Mouse (Mus musculus) spleen, embryonic (tissue): ENCODE measurements around the gene Nudt19.
"Not testable (repeated sequence)": the region's sequence is repeated elsewhere in the genome, so short reads cannot be mapped to it uniquely, and the experiment has no call there.

Experiments
- CTCF ChIA-PET: fragments of 350-600 bp; sonication (Branson Sonifier 250); formaldehyde crosslinking; loops from one replicate; lab custom pipeline; 2022; lab: Charles Lee

Gene Nudt19

DNA sequence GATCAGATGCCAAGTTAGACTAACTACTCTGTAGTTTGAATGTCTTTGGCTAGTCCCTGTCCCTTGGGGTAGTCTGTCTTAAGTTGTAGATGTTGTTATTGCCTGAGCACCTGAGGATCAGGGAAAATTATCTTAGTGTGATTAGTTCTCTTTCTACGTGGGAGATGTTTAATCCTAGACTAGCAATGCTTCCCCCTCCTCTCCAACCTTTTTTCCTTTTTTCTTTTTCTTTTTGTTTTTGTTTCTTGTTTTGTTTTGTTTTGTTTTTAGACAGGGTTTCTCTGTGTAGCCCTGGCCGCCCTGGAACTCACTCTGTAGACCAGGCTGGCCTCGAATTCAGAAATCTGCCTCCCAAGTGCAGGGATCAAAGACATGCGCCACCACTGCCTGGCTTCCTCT is at the start of gene Nudt19:
Gene Nudt19, minus strand, starts transcription at position 100 of the 399 bp plus-strand sequence.
- CTCF ChIA-PET, result interaction anchor here (0.5 to 0.6 kb wide), 2 partner anchors 16 to 49 kb away, joined by 3 to 8 read pairs; no protein-coding TSS in a partner anchor

DNA sequence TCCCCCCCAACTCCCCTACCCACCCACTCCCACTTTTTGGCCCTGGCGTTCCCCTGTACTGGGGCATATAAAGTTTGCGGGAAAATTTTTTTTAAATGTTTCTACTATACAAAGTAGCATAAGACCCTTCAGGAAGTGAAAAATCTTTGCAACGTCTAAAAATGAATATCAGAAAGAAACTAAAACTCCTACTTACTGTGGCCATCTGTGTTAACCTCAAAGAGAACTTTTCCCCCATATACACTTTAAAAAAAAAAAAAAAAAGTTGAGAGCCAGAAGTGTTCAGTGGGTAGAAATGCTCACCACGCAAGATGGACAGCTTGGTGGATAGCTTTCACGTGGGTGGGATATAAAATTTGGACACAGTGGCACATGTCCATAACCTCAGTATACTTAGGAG is 46.7 kb upstream of the Nudt19 start:
- CTCF ChIA-PET, result no interaction called here

DNA sequence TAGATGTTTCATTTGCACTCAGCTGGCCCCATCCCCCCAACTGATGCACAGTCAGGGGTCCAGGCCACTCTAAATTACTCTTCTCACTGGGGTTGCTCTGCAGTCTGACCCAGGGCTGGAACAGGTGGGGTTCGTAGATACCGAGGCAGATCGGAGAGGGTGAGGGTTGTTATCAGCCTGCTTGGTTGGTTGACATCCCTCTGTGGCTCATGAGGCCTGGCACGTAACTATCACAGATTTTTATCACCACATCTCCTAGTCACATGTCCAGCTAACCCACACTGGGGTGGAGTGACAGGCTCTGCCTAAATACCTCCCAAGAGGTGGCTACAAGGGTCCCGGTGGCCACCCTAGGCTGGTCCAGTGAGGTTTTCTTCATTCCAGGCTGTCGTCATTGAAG is 45.0 kb upstream of the Nudt19 start:
- CTCF ChIA-PET, result no interaction called here

DNA sequence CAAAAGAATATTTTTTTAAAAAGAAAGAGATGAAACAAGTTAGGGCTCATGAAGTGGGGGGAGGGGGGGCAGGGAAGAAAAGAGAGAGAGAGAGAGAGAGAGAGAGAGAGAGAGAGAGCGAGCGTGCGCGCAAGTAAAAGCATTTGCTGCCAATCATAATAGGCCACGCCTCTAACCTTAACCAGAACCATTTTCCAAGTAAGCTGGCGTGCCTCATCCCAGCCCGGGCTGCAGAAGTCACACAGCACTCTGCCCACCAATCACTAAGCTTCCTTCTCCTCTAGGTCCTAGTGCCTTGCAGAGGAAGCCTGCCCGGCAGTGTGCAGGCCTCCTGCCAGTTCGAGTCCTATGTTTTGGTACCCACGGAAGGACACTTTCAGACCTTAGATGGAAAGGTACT is 43.9 kb upstream of the Nudt19 start:
- CTCF ChIA-PET, result no interaction called here

DNA sequence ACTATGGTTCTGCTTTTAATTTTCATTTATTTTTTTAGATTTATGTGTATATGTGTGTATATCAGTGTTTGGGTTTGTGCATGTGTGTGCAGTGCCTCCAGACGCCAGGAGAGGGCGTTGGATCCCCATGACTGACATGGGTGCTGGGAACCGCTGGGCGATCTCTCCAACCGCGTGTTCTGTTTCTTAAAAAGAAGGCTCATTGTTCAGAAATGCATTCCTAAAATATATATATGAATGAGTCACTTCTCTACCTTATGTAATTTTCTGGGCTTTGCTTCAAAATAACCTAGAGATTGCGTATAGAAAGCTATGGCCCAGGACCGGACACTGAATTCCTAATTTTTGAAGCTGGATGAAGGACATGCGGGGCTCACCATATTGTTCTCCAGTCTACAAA is 43.4 kb upstream of the Nudt19 start:
- CTCF ChIA-PET, result no interaction called here

DNA sequence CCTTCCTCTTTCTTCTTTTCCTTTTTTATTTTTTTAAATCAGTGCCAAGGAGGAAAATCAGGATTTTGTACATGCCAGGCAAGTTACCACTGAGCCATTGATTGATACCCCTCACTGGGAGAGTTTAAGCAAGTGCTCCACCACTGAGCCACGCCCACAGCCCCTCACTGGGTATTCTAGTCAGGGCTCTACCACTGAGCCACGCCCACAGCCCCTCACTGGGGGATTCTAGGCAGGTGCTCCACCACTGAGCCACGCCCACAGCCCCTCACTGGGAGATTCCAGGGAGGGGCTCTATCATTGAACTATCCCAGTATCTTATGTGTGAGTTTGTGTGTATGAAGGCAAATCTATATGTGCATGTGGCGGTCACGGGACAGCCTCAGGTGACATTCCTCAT is 38.2 kb upstream of the Nudt19 start:
- CTCF ChIA-PET, result no interaction called here

DNA sequence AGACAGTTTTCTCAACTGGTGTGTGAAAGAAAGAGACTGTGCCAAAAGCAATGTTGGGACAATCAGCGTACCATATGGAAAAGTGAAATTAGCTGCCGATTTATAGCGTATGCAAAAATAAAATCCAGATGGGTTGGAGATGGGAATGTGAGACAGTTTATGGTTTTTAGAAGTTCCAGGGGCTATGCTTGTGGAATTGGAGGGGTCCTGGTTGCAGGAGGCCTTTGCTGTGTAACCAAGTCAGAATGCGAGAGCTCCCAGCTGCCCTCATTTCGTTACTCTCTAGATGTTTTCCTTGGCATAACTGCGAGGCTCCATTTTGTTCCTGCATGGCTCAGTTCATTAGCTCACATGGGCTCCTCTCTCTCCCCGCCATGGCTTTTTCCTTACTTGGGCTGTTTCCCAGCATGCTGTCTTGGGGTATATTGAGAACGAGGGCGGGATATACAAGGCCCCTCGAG is 34.7 kb upstream of the Nudt19 start:
- CTCF ChIA-PET, result no interaction called here

DNA sequence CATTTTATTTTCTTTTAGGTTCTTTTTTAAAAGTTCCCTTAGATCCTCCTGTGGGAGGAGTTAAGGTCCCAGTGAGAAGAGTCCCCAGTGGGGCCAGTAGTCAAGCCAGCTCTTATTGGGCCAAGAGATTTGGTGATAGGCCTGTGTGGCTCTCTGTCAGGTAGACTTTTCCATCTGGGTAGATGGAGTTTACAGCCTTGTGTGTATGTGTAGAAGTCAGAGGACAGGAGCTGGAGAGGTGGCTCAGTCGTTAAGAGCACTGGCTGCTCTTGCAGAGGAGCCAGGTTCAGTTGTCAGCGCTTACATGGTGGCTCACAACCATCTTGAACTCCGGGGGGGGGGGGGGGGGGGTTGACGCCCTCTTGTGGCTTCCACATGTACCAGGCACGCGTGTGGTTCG is 33.4 kb upstream of the Nudt19 start:
- CTCF ChIA-PET, result interaction anchor here (0.6 to 0.7 kb wide), 2 partner anchors 55 to 325 kb away, joined by 3 to 13 read pairs; no protein-coding TSS in a partner anchor

DNA sequence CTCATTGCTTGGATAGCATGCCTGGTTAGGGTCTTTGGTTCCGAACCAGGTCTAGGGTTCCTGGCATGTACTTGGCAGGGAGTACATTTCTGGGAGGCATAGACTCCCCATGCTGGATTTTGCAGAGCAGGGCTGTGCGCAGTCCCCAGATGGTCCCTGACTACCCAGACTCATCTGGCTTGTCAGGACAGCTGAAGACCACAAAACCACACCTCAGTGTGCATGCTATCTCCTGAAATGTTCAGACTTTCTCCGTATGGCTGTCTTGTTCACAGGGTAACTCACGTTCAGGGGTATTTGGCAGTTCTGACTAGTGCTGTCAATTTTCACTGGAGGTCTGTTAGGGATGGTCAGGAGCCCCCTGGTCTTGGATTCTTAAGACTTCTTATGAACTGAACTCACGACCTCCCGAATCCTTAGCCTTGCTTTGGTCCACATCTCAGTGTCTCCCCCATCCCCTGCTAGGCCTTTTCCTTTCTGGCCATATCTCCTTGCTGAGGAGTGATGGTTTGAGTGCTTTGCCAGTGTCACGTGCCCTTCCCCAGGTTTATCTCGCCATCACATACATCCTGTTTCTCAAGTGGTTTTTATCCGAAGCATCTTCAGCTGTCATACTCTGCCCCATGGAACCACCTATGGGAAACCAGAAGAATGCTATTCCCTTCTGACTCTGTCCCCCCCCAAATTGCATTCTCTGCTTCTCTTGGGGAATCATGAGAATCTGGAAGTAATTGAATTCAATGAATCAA is 32.8 kb upstream of the Nudt19 start:
- CTCF ChIA-PET, result interaction anchor here (0.6 kb wide), 1 partner anchor 325 kb away, joined by 3 read pairs; no protein-coding TSS in a partner anchor

DNA sequence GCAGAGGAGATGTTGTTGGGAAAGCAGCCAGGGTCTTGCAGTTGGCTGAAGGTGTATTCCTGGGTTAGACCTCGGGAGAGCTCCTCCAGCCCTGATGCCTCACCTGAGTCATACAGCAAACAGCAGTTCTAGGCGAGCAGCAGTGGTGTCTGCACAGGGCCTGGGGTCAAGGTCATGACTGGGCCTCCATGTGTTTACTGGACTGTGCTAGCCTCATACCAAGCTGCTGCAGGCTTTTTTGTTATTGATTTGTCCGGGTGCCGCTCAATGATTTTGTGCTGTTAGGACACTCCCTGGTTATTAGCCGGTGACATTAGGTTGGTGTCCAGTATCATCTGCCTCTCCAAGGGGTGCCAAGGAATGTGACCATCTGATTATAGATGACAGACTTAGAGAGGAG is 31.6 kb upstream of the Nudt19 start:
- CTCF ChIA-PET, result interaction anchor here (0.7 kb wide), 1 partner anchor 191 kb away, joined by 3 read pairs; the partner anchor contains the start of gene Cep89

DNA sequence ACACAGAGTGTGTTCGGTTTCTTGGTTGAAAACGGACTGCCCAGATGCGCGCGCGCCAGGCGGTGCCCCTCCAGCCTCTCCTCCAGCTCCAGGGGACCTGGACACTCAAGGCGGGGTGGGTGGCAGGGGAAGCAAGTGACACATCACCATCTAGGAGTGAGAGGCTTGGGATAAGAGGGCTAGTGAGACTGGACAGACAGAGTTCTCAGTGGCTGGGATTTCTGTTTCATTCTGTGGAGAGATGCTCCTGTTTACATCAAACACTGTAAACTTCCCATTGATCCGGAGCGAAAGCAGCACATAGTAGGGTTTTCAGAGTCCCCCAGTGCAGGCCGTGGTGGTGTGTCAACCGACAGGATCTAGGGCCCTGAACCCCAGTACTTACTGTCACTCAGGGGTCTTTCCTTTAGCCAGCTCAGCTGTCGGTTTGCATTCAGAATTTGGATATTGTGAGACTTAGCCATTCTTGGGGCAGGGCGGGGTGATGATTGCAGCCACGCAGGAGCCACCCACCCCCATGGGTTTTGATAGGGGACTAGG is 30.9 kb upstream of the Nudt19 start:
- CTCF ChIA-PET, result interaction anchor here (0.6 to 0.7 kb wide), 2 partner anchors 190 to 200 kb away, joined by 3 read pairs; partner anchors contain the start of gene Cep89

DNA sequence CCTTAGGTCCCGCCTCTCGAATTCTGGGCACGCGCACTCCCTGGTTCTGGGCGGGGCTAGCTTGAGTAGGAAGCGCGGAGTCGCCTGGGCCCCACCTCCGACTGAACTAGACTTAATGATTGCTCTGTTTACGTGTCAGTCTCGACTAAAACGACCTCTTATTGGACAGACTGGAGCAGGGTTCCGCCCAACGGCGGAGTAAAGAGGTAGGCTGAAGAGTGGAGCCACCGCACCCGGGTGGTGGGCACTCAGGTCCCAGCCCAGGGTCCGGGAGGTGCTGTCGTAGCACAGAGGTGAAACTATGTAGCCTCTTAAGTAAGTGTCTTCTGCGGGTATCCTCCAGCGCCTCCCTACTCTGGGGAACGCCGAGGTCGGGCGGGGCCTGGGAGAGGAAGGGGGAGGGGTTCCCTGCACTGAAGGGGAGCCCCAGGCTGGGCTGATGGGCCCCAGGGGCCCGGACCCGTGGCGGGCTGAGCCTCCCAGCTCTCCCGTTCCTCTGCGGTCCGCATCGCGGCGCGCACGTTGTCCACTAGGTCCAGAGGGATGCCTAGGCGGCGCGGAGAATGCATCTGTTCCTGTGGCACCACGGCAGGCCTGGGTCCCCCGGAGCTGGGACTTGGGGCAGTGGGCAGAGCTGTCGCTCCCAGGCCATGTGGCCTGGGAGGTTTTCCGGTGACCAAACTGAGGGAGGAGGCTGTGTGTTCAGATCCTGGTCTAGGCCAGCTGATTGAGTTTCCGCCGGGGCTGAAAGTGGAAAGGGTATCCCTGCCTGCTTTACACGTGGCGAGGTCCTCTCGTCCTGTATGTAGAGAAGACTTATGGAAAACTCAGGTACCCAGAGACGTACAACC is 30.2 kb upstream of the Nudt19 start, which contains the start of gene Ankrd27:
Gene Ankrd27, plus strand, starts transcription at position 190 of the 851 bp plus-strand sequence.
- CTCF ChIA-PET, result interaction anchor here (0.6 kb wide), 1 partner anchor 35 kb away, joined by 3 read pairs; no protein-coding TSS in a partner anchor

DNA sequence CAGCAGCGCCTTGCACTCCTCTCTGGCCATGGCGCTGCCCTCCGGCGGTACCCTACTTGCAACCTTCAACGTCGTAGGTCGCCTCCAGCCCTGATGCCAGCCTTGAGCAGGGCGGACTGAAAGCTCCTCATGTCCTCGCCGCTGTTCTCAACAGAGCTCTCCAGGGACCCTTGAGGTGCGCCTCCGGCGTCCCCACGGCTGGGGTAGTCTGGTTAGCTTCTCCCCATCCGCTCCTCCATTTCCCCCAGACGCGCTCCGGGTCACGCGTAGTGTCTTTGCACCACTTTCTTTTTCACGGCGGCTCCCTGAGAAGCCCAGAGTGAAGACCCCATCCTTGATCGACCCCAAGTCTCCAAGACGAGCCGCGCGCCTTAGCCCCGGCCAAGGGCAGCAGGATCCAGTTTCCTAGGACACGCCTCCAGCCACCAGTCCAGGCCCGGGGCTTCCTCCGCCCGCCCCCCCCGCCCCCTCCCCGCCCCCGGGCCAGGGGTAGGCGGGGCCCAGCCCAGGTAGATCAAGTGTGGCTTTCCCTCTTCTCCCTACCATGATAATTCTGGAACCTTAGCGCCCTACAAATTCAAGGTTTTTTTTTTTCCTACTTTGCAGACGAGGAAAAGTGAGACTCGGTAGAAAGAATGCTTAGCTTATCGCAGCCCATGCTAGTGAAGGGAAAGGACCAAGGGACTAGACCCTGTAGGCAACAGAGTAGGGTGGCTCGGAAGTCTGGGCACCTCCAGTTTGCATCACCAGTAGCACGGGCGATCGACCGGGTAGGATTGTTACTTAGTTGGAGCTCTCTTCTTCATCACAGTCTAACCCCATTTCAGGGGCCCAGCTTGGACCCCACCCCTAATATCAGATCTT is 29.3 kb upstream of the Nudt19 start, which contains the start of gene Rgs9bp:
Gene Rgs9bp, minus strand, starts transcription at position 392 of the 864 bp plus-strand sequence.
- CTCF ChIA-PET, result interaction anchor here (0.6 kb wide), 1 partner anchor 35 kb away, joined by 3 read pairs; no protein-coding TSS in a partner anchor

DNA sequence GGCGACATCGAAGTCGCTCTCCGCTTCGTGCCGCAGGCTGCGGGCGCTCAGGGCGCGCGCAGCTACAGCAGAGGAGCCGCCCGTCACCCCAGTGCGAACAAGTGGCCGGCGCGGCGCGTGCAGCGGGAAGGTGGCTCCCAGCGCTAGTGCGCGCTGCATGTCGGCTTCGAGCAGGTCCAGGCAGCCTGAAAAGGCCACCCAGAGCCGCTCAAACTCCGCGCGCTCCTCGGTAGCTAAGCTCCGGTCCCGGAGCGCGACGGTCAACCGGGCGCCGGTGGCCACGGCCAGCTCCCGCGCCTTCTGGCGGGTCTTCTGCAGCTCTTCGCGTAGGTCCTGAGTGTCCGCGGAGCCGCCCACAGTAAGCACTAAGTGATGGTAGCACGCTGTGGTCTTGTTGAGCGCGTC is 28.7 kb upstream of the Nudt19 start:
- CTCF ChIA-PET, result interaction anchor here (0.7 kb wide), 1 partner anchor 29 kb away, joined by 3 read pairs; no protein-coding TSS in a partner anchor

DNA sequence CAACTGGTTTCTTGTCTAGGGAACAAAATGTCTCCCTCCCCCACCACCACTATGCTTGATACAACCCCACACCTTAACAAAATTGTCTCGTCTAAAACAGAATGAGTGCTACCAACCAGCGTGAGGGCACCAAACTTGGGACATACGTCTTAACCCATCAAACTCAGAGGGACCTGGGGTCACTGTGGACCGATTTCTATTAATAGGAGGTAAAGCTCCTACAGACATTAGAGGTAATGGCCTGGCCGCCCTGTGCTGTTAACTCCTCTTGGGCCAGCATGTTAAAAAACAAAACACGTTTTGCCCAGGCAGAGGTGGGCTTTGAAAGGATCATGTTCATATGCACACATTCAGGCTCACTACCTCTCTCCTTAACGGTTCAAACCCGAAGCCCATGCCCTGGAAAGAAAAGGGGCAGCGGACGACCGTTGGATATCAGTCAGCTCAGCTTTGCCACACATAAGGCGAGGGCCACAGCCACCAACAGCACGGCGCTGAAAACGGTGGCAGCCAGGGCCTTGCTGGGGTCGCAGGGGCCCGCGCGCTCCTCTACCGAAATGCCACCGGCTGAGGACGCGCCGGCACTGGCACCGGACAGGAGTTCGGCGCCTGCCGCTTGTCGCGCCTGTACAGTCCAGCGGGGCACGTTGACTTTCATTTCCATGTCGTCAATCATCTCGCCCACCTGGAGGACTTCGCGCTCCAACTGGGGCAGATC is 28.1 kb upstream of the Nudt19 start:
- CTCF ChIA-PET, result interaction anchor here (0.7 kb wide), 1 partner anchor 29 kb away, joined by 3 read pairs; no protein-coding TSS in a partner anchor

DNA sequence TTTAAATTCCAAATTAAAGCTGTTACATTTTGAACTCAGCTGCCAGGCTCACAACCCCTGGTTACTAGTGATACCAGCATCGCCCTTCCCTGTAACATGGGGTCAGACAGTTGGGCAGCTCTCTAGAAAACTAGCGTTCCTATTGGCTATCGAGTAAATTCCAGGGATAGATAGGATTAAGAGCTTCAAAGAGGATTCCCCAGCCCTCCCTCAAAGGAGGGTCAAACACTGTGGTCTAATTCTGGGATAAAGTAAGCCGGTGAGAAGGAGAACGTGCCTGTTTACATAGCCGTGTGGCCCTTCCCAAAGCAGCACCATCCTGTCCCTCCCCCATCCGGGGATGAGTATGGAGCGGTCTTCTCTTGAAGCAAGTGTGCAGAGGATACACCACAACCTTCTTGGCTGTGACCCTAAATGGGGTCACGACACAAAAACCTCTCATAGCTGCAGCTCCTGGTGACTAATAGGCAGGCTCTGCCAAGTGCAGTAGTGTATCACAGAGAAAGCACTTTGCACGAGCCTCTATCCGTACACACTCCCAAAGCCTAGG is 27.4 kb upstream of the Nudt19 start:
- CTCF ChIA-PET, result interaction anchor here (0.6 kb wide), 1 partner anchor 20 kb away, joined by 3 read pairs; no protein-coding TSS in a partner anchor

DNA sequence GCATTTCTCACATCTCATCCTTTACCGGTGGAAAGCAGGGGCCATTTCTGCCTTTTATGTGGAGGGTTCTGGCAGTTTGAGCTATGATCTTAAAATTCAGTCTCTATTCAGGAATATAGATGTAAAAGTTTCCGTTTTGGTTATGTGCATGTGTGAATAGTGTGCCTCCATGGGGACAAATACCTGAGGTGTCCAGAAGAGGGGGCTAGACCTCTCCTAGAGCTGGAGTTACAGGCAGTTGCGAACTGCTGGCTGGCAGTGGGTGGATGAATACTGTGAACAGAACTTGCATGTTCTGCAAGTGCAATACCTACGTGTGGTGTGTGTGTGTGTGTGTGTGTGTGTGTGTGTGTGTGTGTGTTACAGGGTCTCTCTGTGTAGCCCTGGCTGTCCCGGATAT is 26.6 kb upstream of the Nudt19 start:
- CTCF ChIA-PET, result no interaction called here

DNA sequence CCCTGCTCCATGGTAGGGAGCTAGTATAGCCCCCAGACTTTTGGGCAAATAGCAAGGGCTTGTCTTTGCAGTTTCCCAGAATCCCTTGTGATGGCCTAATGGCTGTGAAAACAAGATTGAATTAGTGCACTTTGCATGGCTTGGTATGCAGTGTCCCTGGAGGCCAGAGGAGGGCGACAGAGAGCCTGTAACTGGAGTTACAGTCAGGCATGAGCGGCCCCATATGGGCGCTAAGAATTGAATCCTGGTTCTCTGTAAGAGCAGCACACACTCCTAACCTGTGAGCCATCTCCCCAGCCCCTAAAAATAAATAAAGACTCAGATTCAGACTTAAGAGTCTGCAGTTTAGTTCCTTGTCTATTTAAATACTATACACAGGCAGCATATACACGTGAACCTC is 23.7 kb upstream of the Nudt19 start:
- CTCF ChIA-PET, result no interaction called here

DNA sequence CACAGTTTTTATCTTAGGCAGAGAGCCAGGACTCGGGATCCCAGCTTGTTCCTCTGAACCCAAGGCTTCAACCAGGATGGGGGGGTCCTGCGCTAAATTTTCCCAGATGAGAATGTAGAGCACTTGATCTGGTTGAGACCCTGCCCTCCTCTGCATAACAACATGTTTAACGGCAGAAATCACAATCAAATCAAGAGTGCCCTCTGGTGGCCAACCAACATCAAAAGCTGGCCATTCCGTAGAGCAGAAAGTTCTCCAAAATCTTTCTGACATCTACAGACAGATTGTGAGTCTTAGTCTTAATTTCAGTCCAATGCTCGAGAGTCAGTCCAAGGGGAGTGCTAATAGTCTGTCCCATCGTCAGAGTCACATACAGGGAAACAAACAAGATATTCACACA is 14.8 kb upstream of the Nudt19 start:
- CTCF ChIA-PET, result not testable (repeated sequence)
